Mouse (Mus musculus) forebrain, embryonic 13.5 days (tissue): ENCODE measurements around the gene Eif4g1. TPM values are rescaled to one million over a fixed set of nuclear protein-coding genes. Genes with fewer than 3 reads are reported as not detected.

ENCODE experiments used
- ATAC-seq: fragments of 200-750 bp; cut with Nextera tagmentation; 2 replicates; pipeline ENCODE4 v1.8.0; 2017
- H3K27ac ChIP-seq: fragments of 300-500 bp; sonication (generic); 2 replicates; pipeline ENCODE4 v1.5.1; 2015; ENCODE audit warnings: inconsistent platforms, mild to moderate bottlenecking, moderate library complexity
- H3K27me3 ChIP-seq: fragments of 300-500 bp; sonication (generic); 2 replicates; pipeline ENCODE4 v1.6.1; 2015; ENCODE audit warnings: mild to moderate bottlenecking, inconsistent platforms
- H3K36me3 ChIP-seq: fragments of 300-500 bp; sonication (generic); 2 replicates; pipeline ENCODE4 v1.6.1; 2015; ENCODE audit warnings: mild to moderate bottlenecking, inconsistent platforms; ENCODE audit not compliant: poor library complexity, severe bottlenecking
- H3K4me1 ChIP-seq: fragments of 300-500 bp; sonication (generic); 2 replicates; pipeline ENCODE4 v1.6.1; 2015; ENCODE audit warnings: inconsistent platforms
- H3K4me2 ChIP-seq: fragments of 300-500 bp; sonication (generic); 2 replicates; pipeline ENCODE4 v1.6.1; 2015; ENCODE audit warnings: inconsistent platforms, mild to moderate bottlenecking, moderate library complexity
- H3K4me3 ChIP-seq: fragments of 300-500 bp; sonication (generic); 2 replicates; pipeline ENCODE4 v1.5.1; 2015; ENCODE audit warnings: mild to moderate bottlenecking, inconsistent platforms
- H3K9ac ChIP-seq: fragments of 300-500 bp; sonication (generic); 2 replicates; pipeline ENCODE4 v1.6.1; 2015; ENCODE audit warnings: mild to moderate bottlenecking, inconsistent platforms
- H3K9me3 ChIP-seq: fragments of 300-500 bp; sonication (generic); replicated peaks from 2 replicates; pipeline ENCODE4 v1.6.1; 2016; ENCODE audit warnings: inconsistent platforms
- WGBS: fragments of 180-500 bp; shearing (Covaris S2); methylation state at CpG from one replicate; pipeline ENCODE4 v1.1.7; 2015; 5-methylcytosine and 5-hydroxymethylcytosine counted together
- polyA plus RNA-seq: library from polyadenylated mRNA; unstranded; fragments of >200 nt; fragmentation: Nextera tagmentation; extraction: Ambion mirVana; gene quantifications from 2 replicates; pipeline ENCODE4 v1.2.1, GENCODE M21; 2015

Gene Eif4g1
- polyA plus RNA-seq, 1 experiment from 2014 or later, result 146 TPM

- H3K27ac ChIP-seq, result no peak overlapping the region
- WGBS, result 90% methylated on average over 10 of the region's 10 CpGs
- H3K4me1 ChIP-seq, result peaks cover 17% of the 10 kb centered on the region
- no peak overlapping the region for H3K9ac ChIP-seq
- H3K36me3 ChIP-seq, result peaks cover 13% of the 10 kb centered on the region
- H3K27me3 ChIP-seq, result no peaks in the 10 kb centered on the region
- no peaks in the 10 kb centered on the region for H3K9me3 ChIP-seq
- no peak overlapping the region for H3K4me3 ChIP-seq
- ATAC-seq, result no peak
- H3K4me2 ChIP-seq, result no peak overlapping the region
Observed at GRCm38 (mm10) chr16:20721808-20722207, 53.7 kb downstream of the Eif4g1 start.

GRCm38 (mm10) chr16:20722736-20723135 lies 54.6 kb downstream of the Eif4g1 start:
- Histone ChIP-seq H3K4me1 (peaks cover 11% of the 10 kb centered on the region), H3K4me3 (no peak overlapping the region), H3K9me3 (no peaks in the 10 kb centered on the region), H3K36me3 (peaks cover 13% of the 10 kb centered on the region), H3K27ac (no peak overlapping the region), H3K9ac (no peak overlapping the region), H3K4me2 (no peak overlapping the region), H3K27me3 (no peaks in the 10 kb centered on the region)
- no peak for ATAC-seq
- WGBS, result 89% methylated on average over 4 of the region's 4 CpGs

- Histone ChIP-seq H3K4me1 (peaks cover 7% of the 10 kb centered on the region), H3K36me3 (peaks cover 13% of the 10 kb centered on the region), H3K27ac (no peak overlapping the region), H3K9ac (no peak overlapping the region), H3K9me3 (no peaks in the 10 kb centered on the region), H3K4me3 (no peak overlapping the region), H3K27me3 (no peaks in the 10 kb centered on the region), H3K4me2 (no peak overlapping the region)
- no peak for ATAC-seq
- 70% methylated on average over 4 of the region's 4 CpGs for WGBS
Observed at GRCm38 (mm10) chr16:20723247-20723646, 55.1 kb downstream of the Eif4g1 start.

- H3K4me2 ChIP-seq, result no peak overlapping the region
- no peaks in the 10 kb centered on the region for H3K27me3 ChIP-seq
- H3K4me3 ChIP-seq, result no peak overlapping the region
- 36% methylated on average over 5 of the region's 5 CpGs for WGBS
- no peaks in the 10 kb centered on the region for H3K4me1 ChIP-seq
- H3K36me3 ChIP-seq, result peaks cover 13% of the 10 kb centered on the region
- no peaks in the 10 kb centered on the region for H3K9me3 ChIP-seq
- peak; percentile 45; the same call in 1 of the 2 replicates for ATAC-seq
- H3K27ac ChIP-seq, result no peak overlapping the region
- H3K9ac ChIP-seq, result no peak overlapping the region
Observed at GRCm38 (mm10) chr16:20724338-20724748, 56.2 kb downstream of the Eif4g1 start.

GRCm38 (mm10) chr16:20725321-20725720 lies 57.2 kb downstream of the Eif4g1 start:
- no peak overlapping the region for H3K4me3 ChIP-seq
- 86% methylated on average over 7 of the region's 7 CpGs for WGBS
- H3K27ac ChIP-seq, result no peak overlapping the region
- no peak overlapping the region for H3K9ac ChIP-seq
- H3K27me3 ChIP-seq, result peaks cover under 1% of the 10 kb centered on the region; the same call in 1 of the 2 replicates
- H3K4me1 ChIP-seq, result no peaks in the 10 kb centered on the region
- no peak for ATAC-seq
- no peaks in the 10 kb centered on the region for H3K9me3 ChIP-seq
- H3K36me3 ChIP-seq, result peaks cover 13% of the 10 kb centered on the region
- no peak overlapping the region for H3K4me2 ChIP-seq

- 79% methylated on average over 4 of the region's 4 CpGs for WGBS
Observed at GRCm38 (mm10) chr16:20725750-20726149, 57.6 kb downstream of the Eif4g1 start.

GRCm38 (mm10) chr16:20726384-20726783 lies 58.3 kb downstream of the Eif4g1 start:
- H3K9me3 ChIP-seq, result no peaks in the 10 kb centered on the region
- H3K4me3 ChIP-seq, result no peak overlapping the region
- H3K4me1 ChIP-seq, result no peaks in the 10 kb centered on the region
- 69% methylated on average over 1 of the region's 1 CpGs for WGBS
- H3K27ac ChIP-seq, result no peak overlapping the region
- H3K9ac ChIP-seq, result no peak overlapping the region
- no peak for ATAC-seq
- H3K27me3 ChIP-seq, result peaks cover 6% of the 10 kb centered on the region; the same call in 1 of the 2 replicates
- no peak overlapping the region for H3K4me2 ChIP-seq
- H3K36me3 ChIP-seq, result peaks cover 11% of the 10 kb centered on the region

More at GRCm38 (mm10) chr16:20725750-20726149, 57.6 kb downstream of the Eif4g1 start:
- Histone ChIP-seq H3K4me1 (no peaks in the 10 kb centered on the region), H3K9me3 (no peaks in the 10 kb centered on the region), H3K27me3 (peaks cover 5% of the 10 kb centered on the region; the same call in 1 of the 2 replicates), H3K9ac (no peak overlapping the region), H3K4me2 (no peak overlapping the region), H3K4me3 (no peak overlapping the region), H3K36me3 (peaks cover 13% of the 10 kb centered on the region), H3K27ac (no peak overlapping the region)
- ATAC-seq, result no peak

- H3K36me3 ChIP-seq, result no peaks in the 10 kb centered on the region
- H3K9ac ChIP-seq, result no peak overlapping the region
- H3K27ac ChIP-seq, result no peak overlapping the region
- peaks cover 24% of the 10 kb centered on the region for H3K27me3 ChIP-seq
- 41% methylated on average over 5 of the region's 5 CpGs for WGBS
- no peak overlapping the region for H3K4me2 ChIP-seq
- no peak for ATAC-seq
- H3K4me3 ChIP-seq, result no peak overlapping the region
- peaks cover 14% of the 10 kb centered on the region for H3K4me1 ChIP-seq
- H3K9me3 ChIP-seq, result no peaks in the 10 kb centered on the region
Observed at GRCm38 (mm10) chr16:20730293-20730711, 62.2 kb downstream of the Eif4g1 start.

GRCm38 (mm10) chr16:20731688-20732087 lies 63.6 kb downstream of the Eif4g1 start:
- Histone ChIP-seq H3K9me3 (no peaks in the 10 kb centered on the region), H3K4me3 (no peak overlapping the region), H3K9ac (no peak overlapping the region), H3K27me3 (peaks cover 33% of the 10 kb centered on the region), H3K4me2 (no peak overlapping the region), H3K27ac (no peak overlapping the region), H3K36me3 (no peaks in the 10 kb centered on the region), H3K4me1 (peaks cover 14% of the 10 kb centered on the region)
- WGBS, result 68% methylated on average over 5 of the region's 5 CpGs
- ATAC-seq, result no peak

GRCm38 (mm10) chr16:20732251-20732924 lies 64.3 kb downstream of the Eif4g1 start:
- Histone ChIP-seq H3K9ac (peak overlapping the region; percentile 81), H3K4me2 (peak overlapping the region; percentile 94), H3K9me3 (no peaks in the 10 kb centered on the region), H3K4me3 (peak overlapping the region; percentile 61), H3K27me3 (peaks cover 33% of the 10 kb centered on the region), H3K36me3 (no peaks in the 10 kb centered on the region), H3K27ac (peak overlapping the region; percentile 14; the same call in 1 of the 2 replicates), H3K4me1 (peaks cover 14% of the 10 kb centered on the region)
- under 1% methylated on average over 28 of the region's 30 CpGs for WGBS
- peak; percentile 36 for ATAC-seq

- peak; percentile 79 for ATAC-seq
- peaks cover 14% of the 10 kb centered on the region for H3K4me1 ChIP-seq
- peak within 1 kb of the TSS; percentile 94 for H3K4me2 ChIP-seq
- no peaks in the 10 kb centered on the region for H3K36me3 ChIP-seq
- whole genome bisulfite sequencing, result under 1% methylated on average over 50 of the region's 70 CpGs
- peaks cover 33% of the 10 kb centered on the region for H3K27me3 ChIP-seq
- H3K4me3 ChIP-seq, result peak within 1 kb of the TSS; percentile 61
- no peaks in the 10 kb centered on the region for H3K9me3 ChIP-seq
- H3K27ac ChIP-seq, result peak within 1 kb of the TSS; percentile 14; the same call in 1 of the 2 replicates
- peak within 1 kb of the TSS; percentile 81 for H3K9ac ChIP-seq
Observed at GRCm38 (mm10) chr16:20732925-20733730, 65.0 kb downstream of the Eif4g1 start, which contains the start of gene Chrd. TSS of gene Chrd (plus strand) at chr16:20733127.
